Mouse (Mus musculus) limb, embryonic 11.5 days (tissue): ENCODE measurements around the gene Magi1. TPM values are rescaled to one million over a fixed set of nuclear protein-coding genes. Genes with fewer than 3 reads are reported as not detected.

Source experiments
- ATAC-seq: fragments of 200-750 bp; cut with Nextera tagmentation; 2 replicates; pipeline ENCODE4 v1.8.0; 2017; ENCODE audit warnings: low read depth; ENCODE audit not compliant: insufficient number of reproducible peaks, low FRiP score, low TSS enrichment
- DNase-seq: peaks from one replicate; pipeline ENCODE4 v3.0.0-alpha.2; 2015; ENCODE audit warnings: low spot score
- H3K27ac ChIP-seq: fragments of 300-500 bp; sonication (generic); replicated peaks from 2 replicates; pipeline ENCODE4 v1.5.1; 2014; ENCODE audit warnings: low read depth, mild to moderate bottlenecking, low read length
- H3K27me3 ChIP-seq: fragments of 300-500 bp; sonication (generic); 2 replicates; pipeline ENCODE4 v1.6.1; 2014; ENCODE audit warnings: mild to moderate bottlenecking, low read length, mixed read lengths; ENCODE audit not compliant: control insufficient read depth, insufficient read depth
- H3K36me3 ChIP-seq: fragments of 300-500 bp; sonication (generic); 2 replicates; pipeline ENCODE4 v1.6.1; 2014; ENCODE audit warnings: mild to moderate bottlenecking, low read length, moderate library complexity, mixed read lengths; ENCODE audit not compliant: control insufficient read depth, insufficient read depth
- H3K4me1 ChIP-seq: fragments of 300-500 bp; sonication (generic); 2 replicates; pipeline ENCODE4 v1.6.1; 2014; ENCODE audit warnings: low read length, mixed read lengths; ENCODE audit not compliant: control insufficient read depth, insufficient read depth
- H3K4me2 ChIP-seq: fragments of 300-500 bp; sonication (generic); 2 replicates; pipeline ENCODE4 v1.6.1; 2014; ENCODE audit warnings: low read depth, mild to moderate bottlenecking, moderate library complexity; ENCODE audit not compliant: severe bottlenecking
- H3K4me3 ChIP-seq: fragments of 300-500 bp; sonication (generic); 2 replicates; pipeline ENCODE4 v1.5.1; 2014; ENCODE audit warnings: low read depth, low read length
- H3K9ac ChIP-seq: fragments of 300-500 bp; sonication (generic); 2 replicates; pipeline ENCODE4 v1.6.1; 2014; ENCODE audit warnings: mild to moderate bottlenecking, low read length
- H3K9me3 ChIP-seq: fragments of 300-500 bp; sonication (generic); 2 replicates; pipeline ENCODE4 v1.6.1; 2016; ENCODE audit warnings: low read length; ENCODE audit not compliant: control insufficient read depth
- WGBS: fragments of 180-500 bp; shearing (Covaris S2); extraction: QIAGEN DNeasy Blood & Tissue Kit; methylation state at CpG from one replicate; pipeline ENCODE4 v1.1.7; 2014; 5-methylcytosine and 5-hydroxymethylcytosine counted together
- polyA plus RNA-seq: library from polyadenylated mRNA; unstranded; fragments of >200 nt; fragmentation: Nextera tagmentation; extraction: Ambion mirVana; gene quantifications from 2 replicates; pipeline ENCODE4 v1.2.1, GENCODE M21; 2014

Magi1 gene
- polyA plus RNA-seq, 1 experiment from 2014 or later, result 13.4 TPM

DNA sequence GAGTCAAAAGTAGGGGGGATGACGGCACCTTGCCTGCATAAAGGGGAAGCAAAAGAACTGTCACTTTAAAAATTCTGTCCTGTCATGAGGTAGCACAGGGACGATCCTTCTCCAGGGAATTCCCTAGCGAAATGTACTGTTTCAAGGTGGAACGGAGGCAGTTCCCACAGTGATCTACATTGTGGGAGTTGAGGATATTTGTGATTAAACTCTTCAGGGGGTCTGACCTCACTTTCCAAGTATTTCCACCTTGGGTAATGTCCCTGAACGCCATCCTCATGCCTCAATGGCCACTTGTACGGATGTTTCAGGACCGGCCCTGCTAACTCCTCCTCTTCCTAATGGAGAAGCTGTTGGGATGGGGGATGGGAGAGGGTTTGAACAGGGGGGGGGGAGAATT is 559.0 kb downstream of the Magi1 start:
- Histone ChIP-seq H3K36me3 (no peaks in the 10 kb centered on the region), H3K9ac (no peak overlapping the region), H3K4me3 (no peak overlapping the region), H3K9me3 (no peaks in the 10 kb centered on the region), H3K27ac (no peak overlapping the region), H3K27me3 (no peaks in the 10 kb centered on the region), H3K4me1 (peaks cover 4% of the 10 kb centered on the region; the same call in 1 of the 2 replicates), H3K4me2 (no peak overlapping the region)
- 73% methylated on average over 7 of the region's 7 CpGs for WGBS
- no peak for DNase-seq
- no peak for ATAC-seq

DNA sequence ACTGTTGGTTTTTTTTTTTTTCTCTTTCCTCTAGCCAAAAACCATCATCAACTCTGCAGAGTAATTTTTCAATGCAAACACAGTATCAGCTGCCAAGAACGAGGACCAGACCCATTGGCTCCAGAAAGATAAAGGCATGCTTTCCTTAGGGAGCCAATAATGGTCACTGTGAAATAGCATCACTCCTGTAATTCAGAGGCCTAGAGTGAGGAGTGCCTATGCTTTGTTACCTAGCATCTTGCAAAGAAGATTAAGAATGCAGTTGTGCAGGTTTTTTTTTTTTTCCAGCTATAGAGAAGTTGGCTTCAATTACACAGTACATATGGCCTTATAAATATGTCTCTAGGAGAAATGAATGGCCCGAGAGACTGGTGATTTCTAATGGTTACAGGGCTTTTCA is 560.5 kb downstream of the Magi1 start:
- Histone ChIP-seq H3K9me3 (no peaks in the 10 kb centered on the region), H3K4me1 (peaks cover 9% of the 10 kb centered on the region), H3K36me3 (no peaks in the 10 kb centered on the region), H3K27me3 (no peaks in the 10 kb centered on the region), H3K9ac (no peak overlapping the region), H3K4me3 (no peak overlapping the region), H3K27ac (no peak overlapping the region), H3K4me2 (no peak overlapping the region)
- WGBS, result 61% methylated on average over 2 of the region's 2 CpGs
- DNase-seq, result no peak
- ATAC-seq, result no peak

DNA sequence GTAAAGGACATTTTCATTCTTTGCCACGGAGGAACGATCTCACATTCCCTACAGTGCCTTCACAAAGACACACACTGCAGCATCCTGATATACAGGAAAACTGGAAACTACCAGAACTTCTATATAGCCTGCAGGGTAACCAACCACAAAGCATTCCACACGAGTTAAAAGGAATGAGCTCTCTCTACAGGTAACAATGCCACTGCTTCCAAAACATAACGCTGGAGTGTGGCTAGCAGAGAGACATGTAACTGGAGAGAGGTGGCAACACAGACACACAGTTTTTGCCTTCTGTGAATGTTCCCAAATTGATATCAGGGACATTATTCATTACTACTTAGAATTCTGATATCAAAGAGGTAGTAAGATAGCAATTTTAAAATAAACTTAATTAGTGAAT is 564.2 kb downstream of the Magi1 start:
- H3K36me3 ChIP-seq, result no peaks in the 10 kb centered on the region
- no peaks in the 10 kb centered on the region for H3K9me3 ChIP-seq
- no peak overlapping the region for H3K4me3 ChIP-seq
- H3K4me1 ChIP-seq, result peaks cover 29% of the 10 kb centered on the region
- no peaks in the 10 kb centered on the region for H3K27me3 ChIP-seq
- no peak for ATAC-seq
- WGBS, result 54% methylated on average over 4 of the region's 4 CpGs
- no peak overlapping the region for H3K9ac ChIP-seq
- H3K27ac ChIP-seq, result no peak overlapping the region
- DNase-seq, result no peak
- no peak overlapping the region for H3K4me2 ChIP-seq

DNA sequence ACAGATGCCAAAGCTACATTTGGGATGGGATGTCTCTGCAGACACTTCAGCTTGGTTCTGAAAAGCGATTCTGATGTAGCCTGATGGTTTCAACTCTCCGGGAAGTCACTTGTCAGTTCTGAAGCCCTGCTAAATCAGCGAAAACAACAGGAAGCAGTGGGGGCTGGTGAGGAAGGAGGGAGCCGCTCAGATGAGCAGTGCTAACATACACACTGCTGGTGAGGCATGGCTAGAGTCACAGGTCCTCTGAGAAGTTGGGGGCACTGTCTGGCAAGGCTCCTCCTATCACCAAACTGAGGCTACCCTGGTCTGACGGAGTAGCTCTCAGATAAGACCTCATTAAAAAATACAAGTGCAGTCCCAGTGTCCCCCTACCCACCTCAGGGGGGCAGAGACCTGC is 565.3 kb downstream of the Magi1 start:
- Histone ChIP-seq H3K4me1 (peaks cover 29% of the 10 kb centered on the region), H3K4me3 (no peak overlapping the region), H3K27me3 (no peaks in the 10 kb centered on the region), H3K27ac (no peak overlapping the region), H3K9me3 (no peaks in the 10 kb centered on the region), H3K4me2 (no peak overlapping the region), H3K36me3 (no peaks in the 10 kb centered on the region), H3K9ac (no peak overlapping the region)
- ATAC-seq (no peak), DNase-seq (no peak)
- 9% methylated on average over 5 of the region's 5 CpGs for WGBS

DNA sequence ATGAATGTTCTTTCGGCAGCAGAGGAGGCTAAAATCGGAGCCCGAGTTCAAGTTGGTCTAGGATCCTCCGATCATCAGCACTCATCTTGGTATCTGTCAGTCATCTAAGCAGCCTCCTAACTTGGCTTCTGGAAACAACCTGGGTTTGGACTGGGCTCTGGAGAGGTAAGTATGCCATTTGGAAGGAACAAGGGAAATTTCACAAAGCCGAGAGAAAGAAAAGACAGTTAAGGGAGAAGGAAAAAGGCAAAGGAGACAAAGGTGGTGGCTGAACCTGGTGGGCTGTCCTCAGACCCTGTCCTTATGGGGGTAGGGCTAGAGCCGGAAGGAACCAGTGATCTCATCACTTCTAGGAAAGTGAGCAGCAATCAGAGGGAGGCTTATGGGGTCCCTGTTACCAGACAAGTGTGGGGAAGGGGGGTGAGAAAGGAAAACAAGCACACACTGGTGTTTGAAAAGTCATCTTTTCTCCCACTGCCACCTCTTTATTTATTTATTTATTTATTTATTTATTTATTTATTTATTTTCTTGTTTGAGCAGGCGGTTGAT is 565.8 kb downstream of the Magi1 start:
- H3K36me3 ChIP-seq, result no peaks in the 10 kb centered on the region
- H3K4me1 ChIP-seq, result peaks cover 29% of the 10 kb centered on the region
- no peak for ATAC-seq
- H3K4me3 ChIP-seq, result no peak overlapping the region
- no peak overlapping the region for H3K9ac ChIP-seq
- 36% methylated on average over 7 of the region's 7 CpGs for WGBS
- no peak overlapping the region for H3K4me2 ChIP-seq
- H3K27me3 ChIP-seq, result no peaks in the 10 kb centered on the region
- H3K27ac ChIP-seq, result no peak overlapping the region
- H3K9me3 ChIP-seq, result no peaks in the 10 kb centered on the region
- DNase-seq, result no peak

DNA sequence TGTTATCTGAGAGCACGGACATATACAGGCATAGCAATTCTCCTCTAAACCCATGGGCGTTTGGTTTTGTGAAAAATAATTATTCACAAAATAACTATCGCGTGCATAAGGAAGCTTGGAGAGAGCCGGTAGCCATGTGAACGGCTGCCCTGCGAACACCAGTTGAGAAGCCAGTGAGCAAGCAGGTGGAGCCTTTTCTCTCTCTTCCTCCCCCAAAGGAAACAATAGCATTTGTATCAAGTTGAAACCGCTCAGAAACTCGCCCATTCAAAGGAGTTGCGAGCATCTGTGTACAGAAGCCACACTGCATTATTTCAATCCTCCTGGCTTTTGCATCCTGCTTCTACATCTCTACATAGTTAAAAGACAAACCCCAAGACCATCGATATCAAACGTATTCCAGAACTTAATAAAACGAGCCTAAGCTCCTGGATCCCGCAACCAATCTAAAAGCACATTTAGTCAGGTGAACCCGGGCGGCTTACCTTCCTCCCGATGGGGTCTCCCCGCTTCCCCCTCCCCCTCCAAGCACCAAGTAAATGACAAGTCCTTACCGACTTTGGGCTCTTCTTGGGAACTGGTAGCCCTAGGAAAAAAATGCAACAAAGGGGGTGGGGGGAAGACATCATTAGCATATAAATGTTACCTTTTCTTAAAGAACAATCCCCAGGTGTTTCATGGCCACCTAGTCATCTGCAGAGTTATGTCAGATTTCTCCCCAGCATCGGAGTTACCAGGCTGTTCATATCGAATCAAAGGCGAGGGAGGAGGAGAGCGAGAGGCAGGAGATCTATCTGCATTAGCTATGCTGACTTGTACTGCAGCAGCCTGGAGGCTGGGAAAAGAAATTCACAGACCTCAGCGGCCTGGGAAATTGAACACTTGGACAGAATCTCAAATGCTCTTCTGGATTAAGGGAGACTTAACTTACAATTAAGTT is 566.8 kb downstream of the Magi1 start:
- peak; percentile 36 for DNase-seq
- 13% methylated on average over 24 of the region's 24 CpGs for WGBS
- no peaks in the 10 kb centered on the region for H3K9me3 ChIP-seq
- peaks cover 29% of the 10 kb centered on the region for H3K4me1 ChIP-seq
- H3K27ac ChIP-seq, result no peak overlapping the region
- no peak for ATAC-seq
- H3K4me3 ChIP-seq, result no peak overlapping the region
- no peaks in the 10 kb centered on the region for H3K27me3 ChIP-seq
- no peaks in the 10 kb centered on the region for H3K36me3 ChIP-seq
- H3K9ac ChIP-seq, result no peak overlapping the region
- H3K4me2 ChIP-seq, result peak overlapping the region; percentile 1; the same call in 1 of the 2 replicates

DNA sequence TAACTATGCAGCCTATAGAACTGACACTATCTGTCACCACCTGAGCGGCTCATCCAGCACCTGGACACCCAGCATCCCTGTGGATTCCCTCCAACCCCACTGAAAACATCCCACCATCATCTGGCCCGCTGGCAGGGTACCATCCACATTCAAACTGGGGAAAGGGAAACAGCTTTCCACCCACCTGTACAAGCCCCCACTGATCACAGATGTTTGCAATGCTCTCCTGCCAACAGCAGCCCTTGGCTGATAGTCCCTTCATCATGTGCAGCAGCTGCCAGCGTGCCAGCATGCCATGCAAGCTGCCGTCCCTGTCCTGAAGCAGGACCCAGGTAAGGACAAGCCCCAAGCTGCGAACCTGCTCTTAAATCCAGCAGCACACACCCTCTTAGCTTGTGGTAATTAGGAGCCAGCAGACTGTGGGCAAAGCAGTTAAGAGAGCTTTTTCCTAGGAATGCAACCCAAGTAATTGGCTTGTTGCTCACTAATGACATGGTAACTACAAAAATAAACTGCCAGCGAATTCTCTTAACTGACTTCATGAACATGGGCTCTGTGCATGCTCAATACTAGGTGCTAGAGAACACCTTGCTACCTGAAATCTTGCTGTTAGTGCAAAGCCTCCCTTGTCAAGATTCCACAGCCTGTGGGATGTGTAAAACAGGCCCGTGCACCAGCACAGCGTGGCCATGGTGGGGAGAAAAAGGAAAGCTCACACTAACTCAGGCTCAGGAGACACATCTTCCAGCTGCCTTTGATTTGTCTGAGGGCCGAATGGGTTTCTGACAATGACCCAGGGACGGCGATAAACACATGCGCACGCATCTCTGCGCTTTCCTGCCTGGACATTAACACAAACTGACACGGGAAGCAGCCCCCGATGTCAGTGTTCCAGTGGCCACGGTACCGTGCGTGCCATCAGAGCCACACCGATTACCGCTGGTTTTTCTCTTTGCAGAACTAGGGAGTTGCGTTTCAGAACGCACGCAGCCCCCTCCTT is 568.2 kb downstream of the Magi1 start:
- H3K4me2 ChIP-seq, result peak overlapping the region; percentile 55
- WGBS, result 21% methylated on average over 24 of the region's 24 CpGs
- peak overlapping the region; percentile 20 for H3K4me3 ChIP-seq
- peak; percentile 53 for DNase-seq
- H3K27me3 ChIP-seq, result no peaks in the 10 kb centered on the region
- H3K27ac ChIP-seq, result no peak overlapping the region
- peaks cover 29% of the 10 kb centered on the region for H3K4me1 ChIP-seq
- peak overlapping the region; percentile 45 for H3K9ac ChIP-seq
- H3K9me3 ChIP-seq, result no peaks in the 10 kb centered on the region
- no peak for ATAC-seq
- no peaks in the 10 kb centered on the region for H3K36me3 ChIP-seq

DNA sequence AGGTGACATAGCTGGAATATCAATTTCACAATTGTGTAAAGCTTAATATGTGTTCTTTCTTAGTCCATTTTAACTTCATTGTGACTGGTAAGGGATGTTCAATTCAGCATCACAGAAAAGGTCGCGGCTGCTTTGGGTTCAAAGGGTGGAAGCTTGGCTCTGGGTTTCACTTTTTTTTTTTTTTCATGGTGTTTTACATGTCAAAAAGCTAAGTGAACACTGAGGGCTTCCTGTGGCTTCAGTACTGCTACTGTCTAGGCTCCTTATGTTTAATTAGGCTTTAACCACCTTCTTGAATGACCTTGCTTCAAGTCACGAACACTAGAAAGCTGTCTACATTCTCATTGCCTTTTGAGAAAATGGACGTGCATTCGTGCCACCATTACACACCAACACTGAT is 579.4 kb downstream of the Magi1 start:
- 82% methylated on average over 5 of the region's 5 CpGs for WGBS
- no peak overlapping the region for H3K9ac ChIP-seq
- ATAC-seq (no peak), DNase-seq (no peak)
- no peaks in the 10 kb centered on the region; the same call in 1 of the 2 replicates for H3K9me3 ChIP-seq
- H3K4me2 ChIP-seq, result no peak overlapping the region
- no peaks in the 10 kb centered on the region for H3K4me1 ChIP-seq
- no peak overlapping the region for H3K27ac ChIP-seq
- no peaks in the 10 kb centered on the region for H3K27me3 ChIP-seq
- no peak overlapping the region for H3K4me3 ChIP-seq
- no peaks in the 10 kb centered on the region for H3K36me3 ChIP-seq
